33 mouse cellular contexts compared by ENCODE assay signal in the genomic region with DNA sequence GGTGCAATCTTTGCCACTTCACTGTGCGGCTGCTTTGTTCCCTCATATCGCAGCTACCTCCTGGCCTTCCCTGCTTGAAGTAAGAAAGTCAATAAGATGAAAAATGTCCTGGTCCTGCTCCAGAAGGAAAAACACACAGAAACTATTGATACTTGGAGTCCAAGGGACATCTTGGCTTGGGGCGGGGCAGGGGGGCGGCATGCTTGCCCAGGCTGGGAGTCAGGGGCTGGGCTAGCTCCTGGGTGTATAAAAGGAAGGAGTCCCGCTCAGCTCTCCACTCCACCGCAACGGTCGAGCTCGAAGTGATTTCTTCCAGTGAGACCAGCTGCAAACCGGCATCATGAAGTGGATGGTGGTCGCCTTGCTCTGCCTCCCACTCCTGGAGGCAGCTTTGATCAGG. TPM values are rescaled to one million over a fixed set of nuclear protein-coding genes. Genes with fewer than 3 reads are reported as not detected.
DNase-seq lines count a peak whose midpoint lies in the region; ATAC-seq and TF ChIP-seq lines count a peak whose summit lies in the region.
"Had no signal": no experiment of that assay in that cellular context is flagged by ENCODE, and none has a peak within 500 bp of the region (broad histone marks: within the 10 kb centered on the region; RNA-seq: fewer than 3 reads in every experiment).

A gene (plus strand): TSS at position 277 of the 400 bp plus-strand sequence.

- no peak within 1 kb of the TSS for H3K4me2 ChIP-seq in lung, postnatal 0 days (replicated peaks; ENCODE audit: low read depth, low read length)
- 0 out of 2 replicates have a peak within 1 kb of the TSS, but pooled peaks have one; percentile 24 for H3K4me2 ChIP-seq in stomach, embryonic 16.5 days (ENCODE audit: low read depth, low read length)
- H3K4me2 ChIP-seq: forebrain, embryonic 13.5 days; heart, embryonic 11.5 days; hindbrain, embryonic 12.5 days; hindbrain, embryonic 15.5 days had no signal

- no peak for DNase-seq in lung, postnatal 0 days (ENCODE audit: low spot score)
- no peak for DNase-seq in lung, adult 18-20 months
- no peak for DNase-seq in kidney, adult 2 months
- DNase-seq: adrenal gland, adult 8-10 months; adrenal gland, postnatal 25 days; cerebellum, adult 11-12 months; cerebellum, adult 8-10 months; cerebellum, postnatal 10 days; cerebellum, postnatal 36 days; gastrocnemius, adult 2 months; gastrocnemius, postnatal 14 days; heart, adult 11 months had no signal

- no peak for TF ChIP-seq POLR2A in small intestine, adult 2 months (IDR thresholded peaks at IDR 0.05; ENCODE audit: low read depth, low read length)
- no peak for TF ChIP-seq POLR2A in kidney, adult 2 months (IDR thresholded peaks at IDR 0.05; ENCODE audit: low read depth, low read length)

- no peaks in the 10 kb centered on the region for H3K9me3 ChIP-seq in lung, postnatal 0 days (ENCODE audit: low read length)
- H3K9me3 ChIP-seq in stomach, embryonic 16.5 days (replicated peaks; ENCODE audit: control insufficient read depth, low read length): no peaks in the 10 kb centered on the region
- H3K9me3 ChIP-seq: forebrain, embryonic 10.5 days; forebrain, embryonic 13.5 days; hindbrain, embryonic 12.5 days; hindbrain, embryonic 15.5 days had no signal

- H3K4me3 ChIP-seq in lung, postnatal 0 days (ENCODE audit: low read depth, low read length): no peak within 1 kb of the TSS
- H3K4me3 ChIP-seq in small intestine, adult 2 months (ENCODE audit: low read depth, low read length): no peak within 1 kb of the TSS
- H3K4me3 ChIP-seq in stomach, embryonic 16.5 days (replicated peaks; ENCODE audit: low read length): 0 out of 2 replicates have a peak within 1 kb of the TSS, but pooled peaks have one; percentile 10
- no peak within 1 kb of the TSS for H3K4me3 ChIP-seq in kidney, adult 2 months (ENCODE audit: insufficient read depth, low read depth, low read length)
- H3K4me3 ChIP-seq: forebrain, embryonic 10.5 days; forebrain, embryonic 13.5 days; gastrocnemius, adult 2 months; hindbrain, embryonic 12.5 days; hindbrain, embryonic 15.5 days had no signal

- no peak for TF ChIP-seq EP300 in lung, postnatal 0 days (IDR thresholded peaks at IDR 0.05)

- no peak within 1 kb of the TSS for H3K9ac ChIP-seq in lung, postnatal 0 days (replicated peaks; ENCODE audit: low read depth)
- H3K9ac ChIP-seq in stomach, embryonic 16.5 days (ENCODE audit: low read length): no peak within 1 kb of the TSS
- H3K9ac ChIP-seq: forebrain, embryonic 13.5 days; hindbrain, embryonic 12.5 days; hindbrain, embryonic 15.5 days had no signal

- H3K27me3 ChIP-seq in lung, postnatal 0 days (replicated peaks; ENCODE audit: insufficient read depth, low read length): no peaks in the 10 kb centered on the region
- no peaks in the 10 kb centered on the region for H3K27me3 ChIP-seq in small intestine, adult 2 months (ENCODE audit: control insufficient read depth, insufficient read depth, low read length)
- no peaks in the 10 kb centered on the region for H3K27me3 ChIP-seq in stomach, embryonic 16.5 days (ENCODE audit: control insufficient read depth, insufficient read depth, low read length)
- H3K27me3 ChIP-seq in kidney, adult 2 months (replicated peaks; ENCODE audit: control insufficient read depth, insufficient read depth, low read length): no peaks in the 10 kb centered on the region
- H3K27me3 ChIP-seq: forebrain, embryonic 13.5 days; hindbrain, embryonic 12.5 days; hindbrain, embryonic 15.5 days had no signal

- no peak for TF ChIP-seq CTCF in lung, postnatal 0 days (IDR thresholded peaks at IDR 0.05)
- TF ChIP-seq CTCF in small intestine, adult 2 months (IDR thresholded peaks at IDR 0.05; ENCODE audit: extremely low read depth, insufficient read length, insufficient replicate concordance, low read depth, low read length): no peak
- no peak for TF ChIP-seq CTCF in kidney, adult 2 months (conservative IDR thresholded peaks at IDR 0.05; ENCODE audit: insufficient read depth, insufficient read length, low read depth, low read length)

- 41% methylated on average over 11 of the region's 11 CpGs for WGBS in lung, postnatal 0 days
- WGBS in small intestine, adult 2 months: 45% methylated on average over 11 of the region's 11 CpGs
- WGBS in stomach, embryonic 16.5 days: 65% methylated on average over 11 of the region's 11 CpGs
- WGBS in kidney, adult 2 months: 61% methylated on average over 11 of the region's 11 CpGs

- H3K4me1 ChIP-seq in lung, postnatal 0 days (ENCODE audit: insufficient read depth, low read depth, low read length): no peaks in the 10 kb centered on the region
- peaks cover 5% of the 10 kb centered on the region; the same call in 1 of the 2 replicates for H3K4me1 ChIP-seq in small intestine, adult 2 months (ENCODE audit: control insufficient read depth, insufficient read depth, insufficient read length, low read length)
- H3K4me1 ChIP-seq in stomach, embryonic 16.5 days (ENCODE audit: control insufficient read depth, insufficient read depth, low read length): no peaks in the 10 kb centered on the region
- no peaks in the 10 kb centered on the region for H3K4me1 ChIP-seq in kidney, adult 2 months (ENCODE audit: control insufficient read depth, insufficient read depth, low read length)
- H3K4me1 ChIP-seq: forebrain, embryonic 13.5 days; hindbrain, embryonic 12.5 days; hindbrain, embryonic 15.5 days had no signal

- no peaks in the 10 kb centered on the region for H3K36me3 ChIP-seq in lung, postnatal 0 days (ENCODE audit: insufficient read depth, low read length)
- H3K36me3 ChIP-seq in small intestine, adult 2 months (ENCODE audit: control insufficient read depth, insufficient read depth, low read length): no peaks in the 10 kb centered on the region
- no peaks in the 10 kb centered on the region for H3K36me3 ChIP-seq in stomach, embryonic 16.5 days (ENCODE audit: control insufficient read depth, insufficient read depth, low read length)
- no peaks in the 10 kb centered on the region for H3K36me3 ChIP-seq in kidney, adult 2 months (ENCODE audit: control insufficient read depth, insufficient read depth, low read length)
- H3K36me3 ChIP-seq: forebrain, embryonic 10.5 days; hindbrain, embryonic 12.5 days; hindbrain, embryonic 15.5 days had no signal

- no peak for ATAC-seq in lung, postnatal 0 days
- peak; percentile 70 for ATAC-seq in stomach, embryonic 16.5 days (ENCODE audit: insufficient read depth, low FRiP score)
- no peak for ATAC-seq in monocyte, adult 5-6 weeks (replicated peaks; ENCODE audit: insufficient number of reproducible peaks, low FRiP score, low TSS enrichment, poor library complexity, severe bottlenecking)
- ATAC-seq: activated CD4-positive, CD25-positive, alpha-beta regulatory T cell, adult 4 months; CD4-positive, CD25-positive, alpha-beta regulatory T cell, adult 4 months; forebrain, embryonic 13.5 days; forebrain, embryonic 16.5 days had no signal

- H3K27ac ChIP-seq in lung, postnatal 0 days (ENCODE audit: low read length): no peak within 1 kb of the TSS
- H3K27ac ChIP-seq in small intestine, adult 2 months (ENCODE audit: insufficient read depth, low read depth, low read length): no peak within 1 kb of the TSS
- no peak within 1 kb of the TSS for H3K27ac ChIP-seq in stomach, embryonic 16.5 days (ENCODE audit: low read length)
- no peak within 1 kb of the TSS for H3K27ac ChIP-seq in kidney, adult 2 months (ENCODE audit: insufficient read depth, low read depth, low read length)
- H3K27ac ChIP-seq: forebrain, embryonic 10.5 days; forebrain, embryonic 13.5 days; gastrocnemius, adult 2 months; hindbrain, embryonic 12.5 days; hindbrain, embryonic 15.5 days had no signal

RNA-seq across cellular contexts. Expression of the gene that starts here (rescaled TPM):
- polyA plus RNA-seq in lung, postnatal 0 days (2015; fragmentation: Nextera tagmentation; extraction: Ambion mirVana): 22.6 and 25.4 TPM in 2 replicates
- polyA plus RNA-seq in small intestine, adult 2 months (2012; rRNA removed): 12.3 and 443 TPM in 2 replicates
- polyA plus RNA-seq in stomach, embryonic 16.5 days (2015; fragmentation: Nextera tagmentation; extraction: Ambion mirVana): 122 and 198 TPM in 2 replicates
- 0.29 and 1.0 TPM in 2 replicates for polyA plus RNA-seq in kidney, adult 2 months (2012; rRNA removed)
- total RNA-seq in monocyte, adult 5-6 weeks (2017): not detected in 3 replicates
- total RNA-seq: adrenal gland, adult 8-10 months; adrenal gland, postnatal 25 days; gastrocnemius, adult 2 months; gastrocnemius, postnatal 14 days; gastrocnemius, postnatal 4 days; heart, adult 8-10 months; heart, postnatal 25 days; hematopoietic stem cell, adult 5-6 weeks had no signal
- polyA plus RNA-seq: activated CD4-positive, CD25-positive, alpha-beta regulatory T cell, adult 4 months; brain, embryonic 14.5 days; C2C12; CD4-positive, CD25-positive, alpha-beta regulatory T cell, adult 4 months; cortical plate, adult 2 months; embryonic facial prominence, embryonic 14.5 days; forebrain, embryonic 10.5 days; forebrain, embryonic 13.5 days; forebrain, embryonic 16.5 days; frontal cortex, adult 2 months; heart, embryonic 11.5 days; heart, postnatal 0 days; hindbrain, embryonic 12.5 days had no signal
